Mouse (Mus musculus) heart, adult 10 weeks (tissue): ENCODE results near the gene Tuba3b. TPM values are rescaled to one million over a fixed set of nuclear protein-coding genes. Genes with fewer than 3 reads are reported as not detected.

Source experiments
- polyA plus RNA-seq: library from polyadenylated mRNA; stranded (reverse); fragments of 350-450 nt; fragmentation: Illumina TruSeq; extraction: RNeasy Lipid Tissue Mini Kit (QIAGEN cat#74804); gene quantifications from one replicate; pipeline ENCODE4 v1.2.3, GENCODE M21; 2014; ENCODE audit warnings: low read depth, low replicate concordance

The Tuba3b gene
- 0.26 TPM for polyA plus RNA-seq

DNA sequence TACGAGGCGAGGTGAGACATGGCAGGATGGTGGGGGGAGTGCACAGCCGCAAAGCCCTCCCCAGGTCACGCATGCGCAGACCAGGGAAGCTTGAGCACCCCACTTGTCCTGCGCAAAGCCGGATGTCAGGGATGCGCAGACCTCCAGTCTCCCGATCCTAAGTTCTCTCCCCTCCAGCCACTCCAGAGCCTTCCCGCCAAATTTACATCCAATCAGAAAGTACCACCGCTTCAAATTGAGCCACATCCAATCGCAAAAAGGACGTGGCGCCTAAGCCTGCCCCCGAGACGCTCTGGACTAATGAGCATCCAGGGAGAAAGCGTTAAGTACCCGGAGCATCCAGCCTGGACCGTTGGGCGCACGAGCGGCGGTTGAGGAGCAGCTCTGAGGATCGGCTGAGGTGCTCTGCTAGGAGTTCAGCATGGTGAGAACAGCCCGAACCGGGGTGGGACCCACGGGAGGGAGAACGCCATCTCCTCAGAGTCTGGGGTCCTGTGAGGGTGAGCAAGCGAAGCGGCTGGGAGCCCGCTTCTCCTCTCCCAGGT, at the start of gene Tuba3b:
Gene Tuba3b (plus strand): TSS at position 92 of the 545 bp plus-strand sequence.

GRCm38 (mm10) chr6:145614219-145614618, 1.3 kb upstream of the Tuba3b start, which contains the start of gene Lmntd1:
Gene Lmntd1, minus strand, starts transcription at chr6:145614319.

Other genes starting within 250 kb of the Tuba3b start
- 12.5 TPM for gene Lmntd1, start 1.4 kb upstream of the Tuba3b start, polyA plus RNA-seq
- gene Rassf8, start 131.0 kb downstream of the Tuba3b start, polyA plus RNA-seq: 38.6 TPM
- gene Bhlhe41, start 249.8 kb downstream of the Tuba3b start, polyA plus RNA-seq: 8.0 TPM